Mouse (Mus musculus): ENCODE measurements around the gene Cradd.

GRCm38 (mm10) chr10:95367241-95367640, 43.3 kb upstream of the Cradd start:
- TF ChIP-seq CTCF (IDR thresholded peaks at IDR 0.05; ENCODE audit: control insufficient read depth, insufficient read depth, insufficient replicate concordance, low read depth, low read length) (no peak), POLR2A (IDR thresholded peaks at IDR 0.05; ENCODE audit: control insufficient read depth, low read depth, low read length) (no peak)

Measured in testis, adult 2 months (tissue).